Mouse (Mus musculus): ENCODE measurements around the gene Fmod. TPM values are rescaled to one million over a fixed set of nuclear protein-coding genes. Genes with fewer than 3 reads are reported as not detected.

Fmod gene
- polyA plus RNA-seq, 1 experiment from 2014 or later = 9.8 TPM

DNA sequence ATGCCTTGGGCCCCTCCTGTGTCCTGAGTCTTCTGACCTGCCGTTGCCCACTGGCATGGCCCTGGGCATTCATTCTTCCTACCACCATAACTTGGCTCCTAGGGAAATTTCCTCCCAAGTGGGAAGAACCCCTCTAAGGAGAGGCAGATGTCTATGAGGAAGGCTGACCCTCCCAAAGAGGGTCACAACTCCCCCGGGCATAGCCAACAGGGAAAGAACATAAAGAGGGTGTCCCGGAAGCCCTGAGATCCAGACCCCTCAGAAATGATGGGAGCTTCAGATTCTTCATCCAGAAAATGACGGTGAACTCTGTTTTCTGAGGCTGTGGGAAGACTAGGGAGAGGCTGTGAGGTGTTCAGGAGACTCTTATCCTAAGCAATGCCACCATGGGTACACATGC, 58.7 kb downstream of the Fmod start:
- no peaks in the 10 kb centered on the region for H3K9me3 ChIP-seq
- peaks cover 4% of the 10 kb centered on the region for H3K27me3 ChIP-seq (ENCODE audit: insufficient read depth, poor library complexity, severe bottlenecking)
- peak overlapping the region; percentile 88 for H3K27ac ChIP-seq
- peaks cover 82% of the 10 kb centered on the region for H3K4me1 ChIP-seq (replicated peaks)
- WGBS = 86% methylated on average over 4 of the region's 4 CpGs
- no peaks in the 10 kb centered on the region for H3K36me3 ChIP-seq
- H3K4me3 ChIP-seq = no peak overlapping the region
- DNase-seq (ENCODE audit: low spot score) = no peak

DNA sequence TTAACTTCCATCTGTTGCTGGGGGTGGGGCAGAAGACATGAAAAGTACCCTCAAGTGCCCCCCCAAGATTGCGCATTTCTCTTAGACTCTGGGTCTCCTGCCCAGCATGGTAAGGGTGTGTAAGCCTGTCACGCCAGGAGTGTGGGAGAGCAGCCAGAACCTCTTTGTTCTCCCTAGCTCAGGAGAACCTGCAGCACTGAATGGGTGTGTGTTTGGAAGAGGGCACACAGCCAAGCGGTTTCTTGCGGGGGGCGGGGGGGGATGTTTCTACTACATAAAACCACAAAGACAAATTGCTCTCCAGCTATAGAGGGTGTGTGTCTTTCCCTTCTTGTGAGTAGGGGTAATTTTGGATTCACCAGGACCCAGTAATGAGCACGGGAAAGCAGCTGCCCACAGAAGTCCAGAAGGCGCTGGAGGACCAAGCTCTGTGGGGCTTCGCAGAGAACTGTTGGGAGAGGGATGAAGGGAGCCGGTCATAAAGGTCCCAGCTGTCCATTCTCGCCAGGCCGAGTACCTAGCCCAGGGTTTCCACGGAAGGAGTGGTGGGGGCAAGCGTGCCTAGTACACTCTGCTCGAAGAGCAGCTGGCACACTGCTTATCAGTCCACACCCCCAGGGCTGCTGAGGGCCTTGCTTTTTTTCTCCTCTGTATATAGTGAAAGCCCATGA, 59.3 kb downstream of the Fmod start:
- DNase-seq (ENCODE audit: low spot score) = no peak
- peaks cover 82% of the 10 kb centered on the region for H3K4me1 ChIP-seq (replicated peaks)
- H3K27ac ChIP-seq = peak overlapping the region; percentile 88
- H3K4me3 ChIP-seq = no peak overlapping the region
- no peaks in the 10 kb centered on the region for H3K9me3 ChIP-seq
- H3K36me3 ChIP-seq = no peaks in the 10 kb centered on the region
- peaks cover 4% of the 10 kb centered on the region for H3K27me3 ChIP-seq (ENCODE audit: insufficient read depth, poor library complexity, severe bottlenecking)
- WGBS = 65% methylated on average over 14 of the region's 14 CpGs

DNA sequence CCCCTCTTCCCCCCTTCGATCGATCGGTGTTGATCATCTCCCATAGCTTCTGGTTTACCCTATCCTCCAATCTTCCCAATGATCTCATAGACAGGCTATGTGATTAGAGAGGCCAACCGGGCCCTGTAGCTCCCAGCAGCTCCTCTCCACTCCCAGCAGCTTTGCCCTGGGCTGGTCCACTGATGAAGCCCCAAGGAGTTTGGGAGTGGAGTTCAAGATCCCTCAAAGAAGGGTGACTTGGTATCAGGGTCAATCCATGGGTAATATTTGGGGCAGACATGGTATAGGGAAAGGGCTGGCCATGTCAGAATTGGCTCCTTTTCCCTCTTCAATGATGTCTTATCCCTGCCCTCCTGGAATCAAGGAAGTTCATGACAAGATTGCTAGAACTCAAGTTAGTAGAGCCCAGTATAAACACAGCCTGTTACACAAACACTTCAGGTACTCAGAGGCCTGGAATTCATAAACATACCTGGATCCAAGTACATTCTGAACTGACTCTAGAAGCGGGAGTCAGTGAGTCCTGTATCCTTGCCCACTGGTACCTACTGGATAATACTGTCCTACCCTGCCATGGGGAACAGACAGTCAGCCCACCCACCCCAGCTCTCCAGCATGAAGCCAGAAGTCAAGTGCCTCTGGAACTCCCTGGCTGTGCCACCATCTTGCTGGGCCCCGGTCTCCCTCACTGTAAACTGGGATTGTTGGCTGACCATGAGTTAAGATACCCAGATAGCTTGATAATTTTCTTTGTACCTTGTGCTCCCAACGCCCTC, 60.2 kb downstream of the Fmod start:
- DNase-seq (ENCODE audit: low spot score) = no peak
- Histone ChIP-seq H3K4me3 (no peak overlapping the region), H3K27ac (peak overlapping the region; percentile 88), H3K4me1 (replicated peaks) (peaks cover 78% of the 10 kb centered on the region), H3K9me3 (no peaks in the 10 kb centered on the region), H3K36me3 (no peaks in the 10 kb centered on the region), H3K27me3 (ENCODE audit: insufficient read depth, poor library complexity, severe bottlenecking) (peaks cover 4% of the 10 kb centered on the region; the same call in 1 of the 2 replicates)
- 90% methylated on average over 7 of the region's 7 CpGs for WGBS

Other genes starting within 250 kb of the Fmod start
- 4.2 and 4.6 TPM in 2 replicates for gene Atp2b4, start 236.2 kb upstream of the Fmod start, polyA plus RNA-seq (2016; fragmentation: Nextera tagmentation; extraction: Ambion mirVana)
- 2.1 and 3.6 TPM in 2 replicates for gene Optc, start 129.3 kb upstream of the Fmod start, polyA plus RNA-seq (2016; fragmentation: Nextera tagmentation; extraction: Ambion mirVana)
- gene Prelp, start 115.8 kb upstream of the Fmod start, polyA plus RNA-seq (2016; fragmentation: Nextera tagmentation; extraction: Ambion mirVana) = 0.71 and 1.7 TPM in 2 replicates
- gene Btg2, start 41.9 kb downstream of the Fmod start, polyA plus RNA-seq (2016; fragmentation: Nextera tagmentation; extraction: Ambion mirVana) = 100.0 and 117 TPM in 2 replicates
- not detected in 2 replicates for gene Chit1, start 74.0 kb downstream of the Fmod start, polyA plus RNA-seq (2016; fragmentation: Nextera tagmentation; extraction: Ambion mirVana)
- 1.5 and 3.4 TPM in 2 replicates for gene Chil1, start 144.9 kb downstream of the Fmod start, polyA plus RNA-seq (2016; fragmentation: Nextera tagmentation; extraction: Ambion mirVana)
- gene Mybph, start 156.2 kb downstream of the Fmod start, polyA plus RNA-seq (2016; fragmentation: Nextera tagmentation; extraction: Ambion mirVana) = 0.21 and 0.39 TPM in 2 replicates
- 0.37 and 0.46 TPM in 2 replicates for gene Adora1, start 198.2 kb downstream of the Fmod start, polyA plus RNA-seq (2016; fragmentation: Nextera tagmentation; extraction: Ambion mirVana)